Mouse (Mus musculus): ENCODE results near the gene Crlf1. TPM values are rescaled to one million over a fixed set of nuclear protein-coding genes. Genes with fewer than 3 reads are reported as not detected.

Gene Crlf1
- polyA plus RNA-seq, 1 experiment from 2014 or later, result 2.1 TPM

- peaks cover 6% of the 10 kb centered on the region; the same call in 1 of the 2 replicates for H3K4me1 ChIP-seq (ENCODE audit: control insufficient read depth, insufficient read depth, low read length)
- H3K4me3 ChIP-seq (replicated peaks; ENCODE audit: low read depth, low read length), result peak overlapping the region; percentile 12; the same call in 1 of the 2 replicates
- peak overlapping the region; percentile 21 for H3K4me2 ChIP-seq (ENCODE audit: low read length)
- H3K36me3 ChIP-seq (ENCODE audit: control insufficient read depth, insufficient read depth, low read length), result peaks cover 5% of the 10 kb centered on the region
- no peaks in the 10 kb centered on the region; the same call in 1 of the 2 replicates for H3K9me3 ChIP-seq (ENCODE audit: control insufficient read depth, low read length)
- 6% methylated on average over 39 of the region's 39 CpGs for WGBS
- peaks cover 78% of the 10 kb centered on the region for H3K27me3 ChIP-seq (ENCODE audit: control insufficient read depth, insufficient read depth, low read length)
- no peak for ATAC-seq (ENCODE audit: low FRiP score, low TSS enrichment)
- no peak overlapping the region for H3K9ac ChIP-seq (replicated peaks; ENCODE audit: low read length)
- DNase-seq, result no peak
- H3K27ac ChIP-seq (replicated peaks; ENCODE audit: low read depth, low read length), result no peak overlapping the region
Measured at GRCm38 (mm10) chr8:70500386-70501301, 7.7 kb downstream of the Crlf1 start.

GRCm38 (mm10) chr8:70501820-70502529 is 9.0 kb downstream of the Crlf1 start:
- no peak for ATAC-seq (ENCODE audit: low FRiP score, low TSS enrichment)
- DNase-seq, result no peak
- Histone ChIP-seq H3K4me2 (ENCODE audit: low read length) (no peak overlapping the region), H3K27ac (replicated peaks; ENCODE audit: low read depth, low read length) (no peak overlapping the region), H3K4me3 (replicated peaks; ENCODE audit: low read depth, low read length) (no peak overlapping the region), H3K36me3 (ENCODE audit: control insufficient read depth, insufficient read depth, low read length) (peaks cover 7% of the 10 kb centered on the region), H3K9me3 (ENCODE audit: control insufficient read depth, low read length) (no peaks in the 10 kb centered on the region; the same call in 1 of the 2 replicates), H3K4me1 (ENCODE audit: control insufficient read depth, insufficient read depth, low read length) (peaks cover 10% of the 10 kb centered on the region; the same call in 1 of the 2 replicates), H3K9ac (replicated peaks; ENCODE audit: low read length) (no peak overlapping the region), H3K27me3 (ENCODE audit: control insufficient read depth, insufficient read depth, low read length) (peaks cover 65% of the 10 kb centered on the region)
- WGBS, result 12% methylated on average over 23 of the region's 23 CpGs

DNA sequence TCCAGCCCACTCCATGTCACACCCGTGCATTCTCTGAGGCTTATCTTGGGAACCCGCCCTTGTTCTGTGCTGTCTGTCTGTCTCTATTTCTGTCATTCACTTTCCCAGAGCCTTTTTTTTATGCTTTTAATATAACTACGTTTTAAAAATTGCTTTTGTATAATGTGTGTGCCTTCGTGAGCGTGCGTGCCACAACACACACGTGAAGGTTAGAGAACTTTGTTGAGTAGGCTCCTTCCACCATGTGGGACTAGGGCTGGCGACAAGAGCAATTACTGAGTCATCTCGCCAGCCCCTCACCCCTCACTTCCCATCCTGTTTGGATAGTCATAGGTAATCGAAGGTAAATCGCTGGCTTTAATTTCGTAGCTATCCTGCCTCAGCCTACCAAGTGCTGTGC is 9.6 kb downstream of the Crlf1 start:
- no peak overlapping the region for H3K4me2 ChIP-seq (ENCODE audit: low read length)
- H3K9ac ChIP-seq (replicated peaks; ENCODE audit: low read length), result no peak overlapping the region
- H3K36me3 ChIP-seq (ENCODE audit: control insufficient read depth, insufficient read depth, low read length), result peaks cover 13% of the 10 kb centered on the region
- peaks cover 59% of the 10 kb centered on the region for H3K27me3 ChIP-seq (ENCODE audit: control insufficient read depth, insufficient read depth, low read length)
- H3K4me1 ChIP-seq (ENCODE audit: control insufficient read depth, insufficient read depth, low read length), result peaks cover 10% of the 10 kb centered on the region; the same call in 1 of the 2 replicates
- no peak overlapping the region for H3K27ac ChIP-seq (replicated peaks; ENCODE audit: low read depth, low read length)
- DNase-seq, result no peak
- H3K4me3 ChIP-seq (replicated peaks; ENCODE audit: low read depth, low read length), result no peak overlapping the region; the same call in 1 of the 2 replicates
- 40% methylated on average over 12 of the region's 12 CpGs for WGBS
- no peak for ATAC-seq (ENCODE audit: low FRiP score, low TSS enrichment)
- no peaks in the 10 kb centered on the region; the same call in 1 of the 2 replicates for H3K9me3 ChIP-seq (ENCODE audit: control insufficient read depth, low read length)

GRCm38 (mm10) chr8:70503062-70503750 is 10.2 kb downstream of the Crlf1 start:
- H3K36me3 ChIP-seq (ENCODE audit: control insufficient read depth, insufficient read depth, low read length), result peaks cover 19% of the 10 kb centered on the region
- peaks cover 10% of the 10 kb centered on the region; the same call in 1 of the 2 replicates for H3K4me1 ChIP-seq (ENCODE audit: control insufficient read depth, insufficient read depth, low read length)
- DNase-seq, result peak; percentile 79
- no peak overlapping the region for H3K27ac ChIP-seq (replicated peaks; ENCODE audit: low read depth, low read length)
- H3K4me2 ChIP-seq (ENCODE audit: low read length), result no peak overlapping the region
- WGBS, result 11% methylated on average over 46 of the region's 46 CpGs
- H3K9me3 ChIP-seq (ENCODE audit: control insufficient read depth, low read length), result no peaks in the 10 kb centered on the region; the same call in 1 of the 2 replicates
- peaks cover 58% of the 10 kb centered on the region for H3K27me3 ChIP-seq (ENCODE audit: control insufficient read depth, insufficient read depth, low read length)
- H3K4me3 ChIP-seq (replicated peaks; ENCODE audit: low read depth, low read length), result no peak overlapping the region
- H3K9ac ChIP-seq (replicated peaks; ENCODE audit: low read length), result 0 out of 2 replicates have a peak overlapping the region, but pooled peaks have one; percentile 21
- ATAC-seq (ENCODE audit: low FRiP score, low TSS enrichment), result no peak

DNA sequence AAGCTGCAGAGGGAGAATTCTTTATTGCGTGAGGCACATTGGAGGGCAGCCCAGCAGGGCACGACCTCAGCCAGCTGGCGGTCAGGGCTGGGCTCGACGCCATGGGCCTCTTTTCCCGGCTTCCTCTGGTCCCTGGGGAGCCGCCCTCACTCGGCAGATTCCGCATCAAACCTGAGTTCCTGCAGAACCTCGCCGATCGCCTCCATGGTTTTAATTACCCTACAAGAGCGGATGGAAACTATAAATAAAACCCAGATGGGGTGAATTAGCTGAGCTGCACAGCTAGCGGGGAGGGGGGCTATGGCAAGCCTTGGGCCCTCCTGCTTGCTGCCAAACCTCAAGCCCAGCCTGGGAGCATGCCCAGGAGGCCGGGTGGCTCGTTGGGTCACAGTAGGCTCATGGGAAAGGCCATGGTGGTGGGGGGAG is 11.3 kb downstream of the Crlf1 start:
- Histone ChIP-seq H3K9me3 (ENCODE audit: control insufficient read depth, low read length) (no peaks in the 10 kb centered on the region; the same call in 1 of the 2 replicates), H3K4me2 (ENCODE audit: low read length) (no peak overlapping the region), H3K4me3 (replicated peaks; ENCODE audit: low read depth, low read length) (no peak overlapping the region), H3K4me1 (ENCODE audit: control insufficient read depth, insufficient read depth, low read length) (peaks cover 17% of the 10 kb centered on the region), H3K36me3 (ENCODE audit: control insufficient read depth, insufficient read depth, low read length) (peaks cover 26% of the 10 kb centered on the region), H3K27ac (replicated peaks; ENCODE audit: low read depth, low read length) (no peak overlapping the region), H3K27me3 (ENCODE audit: control insufficient read depth, insufficient read depth, low read length) (peaks cover 49% of the 10 kb centered on the region), H3K9ac (replicated peaks; ENCODE audit: low read length) (no peak overlapping the region)
- DNase-seq (no peak), ATAC-seq (ENCODE audit: low FRiP score, low TSS enrichment) (no peak)
- WGBS, result 66% methylated on average over 16 of the region's 16 CpGs

- Histone ChIP-seq H3K4me3 (replicated peaks; ENCODE audit: low read depth, low read length) (no peak overlapping the region), H3K27me3 (ENCODE audit: control insufficient read depth, insufficient read depth, low read length) (peaks cover 44% of the 10 kb centered on the region), H3K9ac (replicated peaks; ENCODE audit: low read length) (no peak overlapping the region), H3K4me1 (ENCODE audit: control insufficient read depth, insufficient read depth, low read length) (peaks cover 21% of the 10 kb centered on the region), H3K4me2 (ENCODE audit: low read length) (peak overlapping the region; percentile 86; the same call in 1 of the 2 replicates), H3K27ac (replicated peaks; ENCODE audit: low read depth, low read length) (0 out of 2 replicates have a peak overlapping the region, but pooled peaks have one; percentile 20), H3K36me3 (ENCODE audit: control insufficient read depth, insufficient read depth, low read length) (peaks cover 26% of the 10 kb centered on the region), H3K9me3 (ENCODE audit: control insufficient read depth, low read length) (no peaks in the 10 kb centered on the region; the same call in 1 of the 2 replicates)
- DNase-seq (peak; percentile 86), ATAC-seq (ENCODE audit: low FRiP score, low TSS enrichment) (no peak)
- 75% methylated on average over 3 of the region's 3 CpGs for WGBS
Measured at GRCm38 (mm10) chr8:70504851-70505250, 11.9 kb downstream of the Crlf1 start.

DNA sequence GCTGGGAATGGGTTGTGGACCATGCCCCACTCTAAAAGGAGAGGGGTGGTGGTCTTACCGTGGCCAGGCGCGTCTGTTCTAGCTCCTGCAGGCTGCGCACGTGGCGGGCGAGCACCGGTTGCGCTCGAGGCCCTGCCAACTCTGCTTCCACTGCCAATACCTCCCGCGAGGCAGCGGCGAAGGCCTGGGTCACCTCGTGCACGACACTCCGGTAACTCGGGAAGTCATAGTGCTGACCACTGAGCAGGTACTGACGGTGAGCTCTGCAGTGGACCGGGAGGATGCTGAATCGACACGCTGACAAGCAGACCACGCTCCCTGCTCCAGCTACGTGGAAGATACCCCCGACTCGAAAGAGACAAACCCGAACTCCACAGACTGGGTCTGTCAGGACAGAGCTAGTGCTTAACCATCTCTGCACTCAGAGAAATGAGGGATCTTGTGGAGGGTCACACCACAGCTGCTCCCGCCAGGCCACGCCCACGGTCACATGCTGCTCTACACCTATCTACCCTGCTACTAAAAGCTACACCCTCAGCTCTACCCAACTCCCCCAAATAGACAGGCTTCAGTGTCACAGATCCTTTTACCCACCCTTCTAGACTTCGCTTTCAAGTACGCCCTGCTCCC is 12.9 kb downstream of the Crlf1 start:
- ATAC-seq (ENCODE audit: low FRiP score, low TSS enrichment), result peak; percentile 14
- peak overlapping the region; percentile 86 for H3K4me2 ChIP-seq (ENCODE audit: low read length)
- peaks cover 34% of the 10 kb centered on the region for H3K27me3 ChIP-seq (ENCODE audit: control insufficient read depth, insufficient read depth, low read length)
- 45% methylated on average over 32 of the region's 32 CpGs for whole genome bisulfite sequencing
- H3K4me3 ChIP-seq (replicated peaks; ENCODE audit: low read depth, low read length), result peak overlapping the region; percentile 68
- peaks cover 21% of the 10 kb centered on the region for H3K4me1 ChIP-seq (ENCODE audit: control insufficient read depth, insufficient read depth, low read length)
- H3K9ac ChIP-seq (replicated peaks; ENCODE audit: low read length), result peak overlapping the region; percentile 87
- H3K9me3 ChIP-seq (ENCODE audit: control insufficient read depth, low read length), result no peaks in the 10 kb centered on the region; the same call in 1 of the 2 replicates
- H3K36me3 ChIP-seq (ENCODE audit: control insufficient read depth, insufficient read depth, low read length), result peaks cover 26% of the 10 kb centered on the region
- H3K27ac ChIP-seq (replicated peaks; ENCODE audit: low read depth, low read length), result peak overlapping the region; percentile 90
- no peak for DNase-seq
